Mouse (Mus musculus) hindbrain, postnatal 0 days (tissue): ENCODE results near the gene Begain. TPM values are rescaled to one million over a fixed set of nuclear protein-coding genes. Genes with fewer than 3 reads are reported as not detected.
A peak's percentile ranks its signal among the peaks of the same experiment; 100 is the strongest.

Source experiments
- ATAC-seq: fragments of 200-750 bp; cut with Nextera tagmentation; 2 replicates; pipeline ENCODE4 v1.8.0; 2017; ENCODE audit warnings: mild to moderate bottlenecking, moderate TSS enrichment, moderate library complexity
- DNase-seq: peaks from one replicate; pipeline ENCODE4 v3.0.0-alpha.2; 2015; ENCODE audit warnings: low spot score
- H3K27ac ChIP-seq: fragments of 300-500 bp; sonication (generic); 2 replicates; pipeline ENCODE4 v1.5.1; 2014; ENCODE audit warnings: mild to moderate bottlenecking
- H3K27me3 ChIP-seq: fragments of 300-500 bp; sonication (generic); 2 replicates; pipeline ENCODE4 v1.6.1; 2014; ENCODE audit warnings: low read length, mixed read lengths; ENCODE audit not compliant: insufficient read depth
- H3K36me3 ChIP-seq: fragments of 300-500 bp; sonication (generic); 2 replicates; pipeline ENCODE4 v1.6.1; 2014; ENCODE audit warnings: low read length, mixed read lengths; ENCODE audit not compliant: insufficient read depth
- H3K4me1 ChIP-seq: fragments of 300-500 bp; sonication (generic); 2 replicates; pipeline ENCODE4 v1.6.1; 2014; ENCODE audit warnings: antibody characterized with exemption, low read length, mixed read lengths; ENCODE audit not compliant: insufficient read depth
- H3K4me2 ChIP-seq: fragments of 300-500 bp; sonication (generic); 2 replicates; pipeline ENCODE4 v1.6.1; 2014; ENCODE audit warnings: low read depth, mild to moderate bottlenecking, low read length, moderate library complexity, mixed read lengths
- H3K4me3 ChIP-seq: fragments of 300-500 bp; sonication (generic); 2 replicates; pipeline ENCODE4 v1.5.1; 2014; ENCODE audit warnings: low read length
- H3K9ac ChIP-seq: fragments of 300-500 bp; sonication (generic); replicated peaks from 2 replicates; pipeline ENCODE4 v1.6.1; 2014; ENCODE audit warnings: mild to moderate bottlenecking, low read length, moderate library complexity, mixed read lengths
- H3K9me3 ChIP-seq: fragments of 300-500 bp; sonication (generic); 2 replicates; pipeline ENCODE4 v1.6.1; 2016; ENCODE audit warnings: low read length, mixed read lengths
- CTCF ChIP-seq: IDR thresholded peaks from 2 replicates; pipeline ENCODE4 v1.5.1; 2016; ENCODE audit warnings: antibody characterized with exemption, control low read depth, low read depth
- whole genome bisulfite sequencing: fragments of 180-500 bp; shearing (Covaris S2); extraction: QIAGEN DNeasy Blood & Tissue Kit; methylation state at CpG from one replicate; pipeline ENCODE4 v1.1.7; 2014; 5-methylcytosine and 5-hydroxymethylcytosine counted together
- polyA plus RNA-seq: library from polyadenylated mRNA; unstranded; fragments of >200 nt; fragmentation: Nextera tagmentation; extraction: Ambion mirVana; gene quantifications from 2 replicates; pipeline ENCODE4 v1.2.1, GENCODE M21; 2015
- total RNA-seq: library from RNA; depleted of rRNA; stranded (reverse); fragments of >200 nt; gene quantifications from 2 replicates; pipeline ENCODE4 v1.2.3, GENCODE M21; 2014

The Begain gene
- total and polyA plus RNA-seq, 2 experiments from 2014 or later: 22.4 to 76.9 TPM

- peak; percentile 24; the same call in 1 of the 2 replicates for ATAC-seq
- TF ChIP-seq CTCF: 0 out of 2 replicates have a peak, but pooled peaks have one; percentile 6
- Histone ChIP-seq H3K36me3 (no peaks in the 10 kb centered on the region), H3K4me1 (peaks cover 9% of the 10 kb centered on the region; the same call in 1 of the 2 replicates), H3K9ac (no peak overlapping the region), H3K27me3 (no peaks in the 10 kb centered on the region), H3K4me2 (no peak overlapping the region), H3K9me3 (no peaks in the 10 kb centered on the region), H3K27ac (no peak overlapping the region), H3K4me3 (no peak overlapping the region)
- DNase-seq: peak; percentile 52
- WGBS: 31% methylated on average over 14 of the region's 14 CpGs
Observed at GRCm38 (mm10) chr12:109038179-109038819, 29.7 kb downstream of the Begain start.

GRCm38 (mm10) chr12:109037026-109037425 lies 31.0 kb downstream of the Begain start:
- no peaks in the 10 kb centered on the region for H3K36me3 ChIP-seq
- no peak for DNase-seq
- whole genome bisulfite sequencing: 91% methylated on average over 2 of the region's 2 CpGs
- no peak overlapping the region for H3K27ac ChIP-seq
- no peak overlapping the region for H3K9ac ChIP-seq
- peaks cover 9% of the 10 kb centered on the region; the same call in 1 of the 2 replicates for H3K4me1 ChIP-seq
- TF ChIP-seq CTCF: no peak
- no peak overlapping the region for H3K4me2 ChIP-seq
- no peaks in the 10 kb centered on the region for H3K9me3 ChIP-seq
- no peak overlapping the region for H3K4me3 ChIP-seq
- H3K27me3 ChIP-seq: no peaks in the 10 kb centered on the region
- ATAC-seq: no peak

- Histone ChIP-seq H3K4me3 (no peak overlapping the region), H3K9me3 (no peaks in the 10 kb centered on the region), H3K27ac (no peak overlapping the region), H3K36me3 (no peaks in the 10 kb centered on the region), H3K9ac (no peak overlapping the region), H3K4me2 (no peak overlapping the region), H3K27me3 (no peaks in the 10 kb centered on the region), H3K4me1 (no peaks in the 10 kb centered on the region)
- ATAC-seq (no peak), DNase-seq (peak; percentile 38)
- WGBS: 64% methylated on average over 9 of the region's 9 CpGs
- peak; percentile 57 for TF ChIP-seq CTCF
Observed at GRCm38 (mm10) chr12:109023780-109024179, 44.2 kb downstream of the Begain start.

- H3K27ac ChIP-seq: no peak overlapping the region
- H3K27me3 ChIP-seq: no peaks in the 10 kb centered on the region
- no peak overlapping the region for H3K4me3 ChIP-seq
- TF ChIP-seq CTCF: no peak
- no peaks in the 10 kb centered on the region for H3K36me3 ChIP-seq
- no peak overlapping the region for H3K4me2 ChIP-seq
- WGBS: 86% methylated on average over 5 of the region's 5 CpGs
- ATAC-seq: no peak
- H3K9me3 ChIP-seq: no peaks in the 10 kb centered on the region
- DNase-seq: no peak
- H3K4me1 ChIP-seq: no peaks in the 10 kb centered on the region
- no peak overlapping the region for H3K9ac ChIP-seq
Observed at GRCm38 (mm10) chr12:109022966-109023365, 45.1 kb downstream of the Begain start.

GRCm38 (mm10) chr12:109022181-109022691 lies 45.8 kb downstream of the Begain start:
- H3K36me3 ChIP-seq: no peaks in the 10 kb centered on the region
- no peak for TF ChIP-seq CTCF
- no peak overlapping the region for H3K27ac ChIP-seq
- DNase-seq: peak; percentile 79
- H3K4me1 ChIP-seq: no peaks in the 10 kb centered on the region
- no peak overlapping the region for H3K9ac ChIP-seq
- no peak overlapping the region for H3K4me2 ChIP-seq
- no peaks in the 10 kb centered on the region for H3K27me3 ChIP-seq
- 53% methylated on average over 10 of the region's 10 CpGs for WGBS
- peak; percentile 79 for ATAC-seq
- H3K9me3 ChIP-seq: no peaks in the 10 kb centered on the region
- no peak overlapping the region for H3K4me3 ChIP-seq

GRCm38 (mm10) chr12:109010070-109010649 lies 57.9 kb downstream of the Begain start:
- TF ChIP-seq CTCF: no peak
- Histone ChIP-seq H3K36me3 (no peaks in the 10 kb centered on the region), H3K9me3 (no peaks in the 10 kb centered on the region), H3K4me3 (no peak overlapping the region), H3K4me1 (no peaks in the 10 kb centered on the region), H3K27me3 (no peaks in the 10 kb centered on the region), H3K27ac (no peak overlapping the region), H3K4me2 (peak overlapping the region; percentile 21; the same call in 1 of the 2 replicates), H3K9ac (no peak overlapping the region)
- peak; percentile 73 for ATAC-seq
- WGBS: 52% methylated on average over 18 of the region's 18 CpGs
- peak; percentile 44 for DNase-seq

GRCm38 (mm10) chr12:109002978-109003377 lies 65.0 kb downstream of the Begain start:
- H3K36me3 ChIP-seq: no peaks in the 10 kb centered on the region
- ATAC-seq (no peak), DNase-seq (no peak)
- no peak overlapping the region for H3K27ac ChIP-seq
- 73% methylated on average over 7 of the region's 7 CpGs for WGBS
- TF ChIP-seq CTCF: no peak
- H3K27me3 ChIP-seq: no peaks in the 10 kb centered on the region
- H3K4me3 ChIP-seq: no peak overlapping the region
- no peak overlapping the region for H3K4me2 ChIP-seq
- no peak overlapping the region for H3K9ac ChIP-seq
- no peaks in the 10 kb centered on the region for H3K9me3 ChIP-seq
- H3K4me1 ChIP-seq: no peaks in the 10 kb centered on the region
